Mouse (Mus musculus) embryonic fibroblast, embryonic 13.5 days (primary cell): Measurements from ENCODE around the gene Zbtb34.

Source experiments
- CTCF ChIP-seq: IDR thresholded peaks from 2 replicates; pipeline ENCODE4 v1.5.1; 2011; ENCODE audit warnings: mild to moderate bottlenecking, control low read depth, low read length, moderate library complexity, borderline replicate concordance; ENCODE audit not compliant: insufficient read depth
- POLR2A ChIP-seq: IDR thresholded peaks from 2 replicates; pipeline ENCODE4 v1.6.1; 2011; ENCODE audit warnings: low read depth, mild to moderate bottlenecking, control low read depth, low read length, moderate library complexity

DNA sequence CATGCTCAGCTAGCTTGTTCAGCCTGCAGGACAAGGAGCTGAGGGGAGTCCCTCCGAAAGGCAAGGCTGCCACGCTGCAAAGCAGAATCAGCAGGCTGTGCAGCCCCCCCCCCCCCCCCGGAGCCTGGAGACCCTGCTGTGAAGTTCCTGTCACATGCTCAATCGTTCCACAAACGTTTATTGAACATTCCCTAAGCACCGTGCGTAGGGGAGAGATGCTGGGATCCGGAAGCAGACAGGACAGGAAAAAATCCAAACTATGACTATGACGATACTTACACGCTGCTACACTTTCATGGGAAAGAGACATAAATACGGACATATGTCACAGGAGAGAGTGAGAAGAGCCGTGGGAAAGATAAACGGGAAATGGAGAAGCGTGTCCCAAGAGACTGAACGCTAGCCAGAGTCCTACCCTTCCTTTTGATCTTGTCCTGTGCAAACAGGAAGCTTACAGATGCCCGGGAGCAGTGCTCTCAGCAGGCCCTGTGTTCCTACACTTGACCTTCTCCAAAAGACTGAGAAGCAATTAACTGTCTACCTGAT, 5.0 kb upstream of the Zbtb34 start:
- TF ChIP-seq POLR2A (no peak), CTCF (no peak)
